Mouse (Mus musculus) mouse embryonic stem cell (cell line): ENCODE measurements around the gene Olfr1342.

Source experiments
- in situ Hi-C, 2 experiments: fragments of 300-500 bp; cut with MboI; formaldehyde crosslinking; loops; 1 replicate in 1 of 2; 3 replicates in 1 of 2; pipeline ENCODE4 v1.14.3; 2019 to 2020; ENCODE audit warnings: low sequenced_read_pairs in 2 of 2, low pct_unique_long_range_greater_than_20kb in 1 of 2, mixed read lengths in 1 of 2; ENCODE audit not compliant: unreplicated experiment in 1 of 2

The Olfr1342 gene

DNA sequence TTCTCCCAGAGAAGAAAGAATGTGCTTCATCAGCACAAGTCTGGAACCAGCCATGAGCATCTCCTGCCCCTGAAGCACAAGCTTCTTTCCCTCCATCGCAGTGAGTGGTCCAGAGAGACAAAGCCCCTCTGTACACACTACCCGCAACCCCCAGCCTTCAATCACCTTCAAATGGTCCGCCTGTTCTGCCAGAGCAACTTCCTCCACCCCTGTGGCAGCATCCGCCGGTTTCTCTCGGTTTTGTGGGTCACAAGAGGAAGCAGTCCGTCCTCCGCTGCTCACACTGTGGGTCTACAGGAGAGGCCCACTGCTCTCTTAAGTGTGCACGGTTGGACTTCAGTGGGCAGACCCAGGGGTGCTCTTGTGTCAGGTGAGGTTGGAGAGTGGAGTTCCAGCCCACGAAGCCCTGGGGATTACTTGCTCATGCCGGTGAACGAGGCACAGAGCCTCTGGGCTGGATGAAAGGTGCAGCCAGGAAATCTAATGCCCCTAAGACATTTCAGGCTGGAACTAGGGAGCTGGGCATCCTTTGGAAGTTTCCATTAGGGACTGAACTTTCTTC, at the start of gene Olfr1342:
Olfr1342 (minus strand) TSS at position 345 of the 562 bp plus-strand sequence.
- in situ Hi-C loops, result no loop called here

DNA sequence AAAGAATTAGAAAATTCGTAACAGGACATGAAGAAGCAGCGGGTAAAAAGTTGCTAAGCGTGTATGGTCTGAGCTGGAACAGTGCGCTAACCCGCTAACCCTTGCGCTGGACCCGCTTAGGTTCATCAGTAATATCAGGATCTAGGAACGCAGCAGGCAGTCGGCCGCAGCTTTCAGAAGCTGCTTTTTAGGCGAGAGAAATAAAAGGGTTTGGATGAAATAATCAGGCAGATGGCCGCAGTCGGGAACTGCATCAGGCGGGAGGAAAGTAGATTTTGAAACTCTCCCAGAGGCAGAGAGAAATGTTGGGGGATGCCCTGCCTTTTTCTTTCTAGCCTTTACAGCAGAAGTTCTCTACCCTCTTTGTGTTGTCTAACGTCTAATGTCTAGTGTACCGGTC, 49.3 kb upstream of the Olfr1342 start:
- in situ Hi-C loops, result loop anchor here in 1 of 2 experiments (25.0 kb wide), 1 partner anchor 420 kb away; the partner anchor contains the start of gene Zfp691

DNA sequence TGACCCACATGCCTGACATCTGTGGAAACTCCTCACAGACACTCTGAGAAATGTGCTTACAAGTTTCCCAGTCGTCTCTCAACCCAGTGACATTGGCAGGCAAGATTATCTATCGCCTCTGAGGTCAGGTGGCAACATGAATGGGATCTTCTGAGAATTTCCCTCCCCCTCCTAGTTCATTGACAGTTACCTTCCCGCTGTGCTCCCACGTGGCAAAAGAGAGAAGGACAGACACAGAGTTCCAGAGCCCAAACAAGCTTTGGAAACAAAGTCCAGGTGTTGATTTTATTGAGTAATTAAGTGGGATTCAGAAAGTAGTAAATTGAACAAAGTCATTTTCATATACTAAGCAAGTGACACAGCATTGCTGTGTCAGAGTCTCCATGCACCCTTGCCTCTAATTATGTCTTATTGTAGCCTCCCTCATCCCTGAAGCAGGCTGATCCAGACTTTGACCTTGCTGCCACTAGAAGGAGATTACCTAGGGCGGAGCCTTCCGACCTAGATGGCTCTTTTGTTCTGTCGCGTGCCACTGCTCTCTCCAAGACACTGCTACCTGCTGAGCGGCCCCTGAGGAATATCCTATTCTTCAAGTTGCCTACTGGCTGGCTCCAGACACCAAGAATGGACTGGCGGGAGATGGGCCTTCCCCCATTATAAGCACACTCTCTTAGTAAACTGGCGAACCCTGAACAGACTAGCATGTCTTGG, 48.6 kb upstream of the Olfr1342 start:
- in situ Hi-C loops, result loop anchor here in 1 of 2 experiments (25.0 kb wide), 1 partner anchor 421 kb away; the partner anchor contains the start of gene Zfp691

- in situ Hi-C loops, result loop anchor here in 1 of 2 experiments (25.0 kb wide), 1 partner anchor 423 kb away; the partner anchor contains the start of gene Zfp691
Observed at GRCm38 (mm10) chr4:118739574-118739973, 47.0 kb upstream of the Olfr1342 start.

DNA sequence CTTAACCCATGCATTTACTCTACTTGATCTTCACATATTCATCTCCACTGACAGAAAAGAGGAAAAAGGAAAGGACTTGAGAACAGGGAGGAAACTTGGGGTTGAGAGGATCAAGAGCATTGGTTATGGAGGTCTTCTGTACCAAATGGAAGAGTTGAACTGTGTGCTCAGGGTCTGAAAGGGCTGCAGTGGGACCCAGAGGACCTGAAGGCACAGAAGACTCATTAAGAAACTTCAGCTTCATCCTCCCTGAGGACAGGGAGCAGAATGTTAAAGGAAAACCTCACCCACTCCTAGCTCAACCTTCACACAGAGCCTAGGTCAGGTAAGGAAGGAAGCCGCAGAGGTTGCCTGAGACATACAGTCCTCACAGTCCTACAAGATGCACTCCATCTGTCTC, 39.3 kb upstream of the Olfr1342 start, which contains the start of gene Olfr1339:
Olfr1339 (plus strand) TSS at position 301 of the 400 bp plus-strand sequence.
- in situ Hi-C loops, result loop anchor here in 1 of 2 experiments (25.0 kb wide), 1 partner anchor 430 kb away; the partner anchor contains the start of gene Zfp691

- in situ Hi-C loops, result no loop called here
Observed at GRCm38 (mm10) chr4:118721742-118722483, 29.4 kb upstream of the Olfr1342 start.

DNA sequence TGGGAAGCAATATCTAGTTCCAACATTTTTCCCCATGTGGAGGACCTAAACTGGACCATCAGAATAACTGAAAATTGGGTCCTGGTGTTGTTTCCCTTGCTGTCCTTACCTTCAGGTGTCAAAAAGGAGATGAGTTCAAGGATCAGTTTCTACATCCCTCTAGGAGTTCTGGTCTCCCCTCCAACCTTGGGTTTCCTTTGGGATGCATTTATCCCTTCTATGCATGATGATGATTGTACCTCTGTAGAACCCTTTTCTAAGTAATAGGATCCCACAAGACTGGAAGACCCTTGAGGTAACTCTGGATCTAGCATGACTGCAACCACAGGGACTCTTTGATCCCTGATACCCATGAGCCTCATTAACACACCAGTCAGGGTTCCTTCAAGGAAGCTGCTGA, 27.3 kb upstream of the Olfr1342 start, which contains the start of gene Olfr1340:
Olfr1340 (plus strand) TSS at position 301 of the 400 bp plus-strand sequence.
- in situ Hi-C loops, result no loop called here

- in situ Hi-C loops, result no loop called here
Observed at GRCm38 (mm10) chr4:118711656-118712055, 19.1 kb upstream of the Olfr1342 start.

GRCm38 (mm10) chr4:118708086-118708485, 15.5 kb upstream of the Olfr1342 start:
- in situ Hi-C loops, result no loop called here

DNA sequence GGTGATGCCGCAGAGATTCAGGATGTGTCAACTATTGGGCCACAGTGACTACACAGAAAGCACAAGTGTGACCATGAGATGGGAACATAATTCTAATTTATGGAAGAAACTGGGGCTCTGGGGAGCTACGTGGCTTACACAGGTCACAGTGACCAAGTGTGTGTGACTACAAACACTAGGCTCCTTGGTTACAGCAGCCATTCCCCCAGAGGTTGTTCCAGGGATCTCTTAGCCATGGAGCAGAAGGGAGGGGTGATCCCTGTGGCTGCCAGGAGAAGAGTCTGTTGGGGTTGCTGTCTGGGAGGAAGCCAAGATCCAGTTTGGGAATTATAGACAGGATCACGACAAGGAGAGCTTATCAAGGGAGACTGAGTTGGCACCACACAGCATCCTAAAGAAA, 10.7 kb upstream of the Olfr1342 start, which contains the start of gene Olfr1341:
Olfr1341 (plus strand) TSS at position 301 of the 400 bp plus-strand sequence.
- in situ Hi-C loops, result no loop called here

DNA sequence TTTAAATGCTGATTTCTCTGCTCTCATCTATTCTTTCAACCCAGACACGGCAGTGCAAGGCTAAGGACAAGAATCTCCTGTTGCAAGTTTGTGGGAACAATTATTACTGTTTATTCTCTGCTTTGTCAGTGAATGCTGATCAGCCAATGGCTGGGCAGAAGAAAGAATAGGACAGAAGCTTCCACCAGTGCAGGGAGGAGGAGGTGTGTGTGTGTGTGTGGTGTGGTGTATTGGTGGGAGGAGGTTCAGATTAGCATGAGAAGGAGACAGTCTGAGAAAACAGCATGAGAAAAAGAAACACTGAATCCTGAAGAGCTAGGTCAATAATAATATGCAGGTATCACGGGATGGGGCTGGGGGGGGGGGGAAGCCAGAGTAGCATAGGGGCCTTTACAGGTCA, 1.3 kb upstream of the Olfr1342 start:
- in situ Hi-C loops, result no loop called here

DNA sequence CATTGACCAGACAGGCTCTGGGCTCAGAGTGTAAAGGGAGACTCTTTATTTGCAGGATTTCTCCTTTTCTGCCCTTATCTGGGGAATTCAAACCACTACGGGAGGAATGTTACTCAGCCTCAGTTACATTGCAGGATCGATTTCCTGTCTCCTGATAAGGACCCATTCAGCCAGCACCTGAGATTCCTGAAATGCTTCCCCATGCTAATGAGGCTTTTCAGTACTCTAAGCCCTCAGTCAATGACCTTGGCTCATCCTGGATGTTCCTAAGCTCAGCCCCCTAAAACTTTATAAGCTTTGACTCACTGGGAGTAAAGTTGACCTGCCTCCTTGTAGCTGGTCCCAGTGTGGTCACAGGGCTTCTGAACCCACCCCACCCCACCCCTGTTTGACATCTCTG, 5.5 kb downstream of the Olfr1342 start:
- in situ Hi-C loops, result no loop called here

DNA sequence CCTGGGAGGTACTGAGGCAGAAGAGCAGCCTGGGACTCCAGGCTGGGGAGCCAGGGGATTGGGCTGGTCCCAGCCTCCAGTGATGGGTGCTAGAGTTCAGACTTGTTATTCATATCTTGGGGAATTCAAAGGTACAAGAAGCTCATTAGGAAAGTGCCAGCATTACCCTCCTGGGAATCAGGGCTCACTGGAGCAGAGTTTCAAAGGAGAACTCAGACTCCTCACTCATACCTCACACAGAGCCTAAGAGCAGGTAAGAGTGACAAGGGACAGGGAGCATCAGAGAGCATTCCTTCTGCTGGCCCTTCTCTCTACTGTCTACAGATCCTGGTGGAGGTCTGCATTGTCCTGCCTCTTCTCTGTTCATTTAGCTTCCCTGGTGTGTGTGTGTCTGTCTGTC, 33.9 kb downstream of the Olfr1342 start, which contains the start of gene Olfr62:
Olfr62 (plus strand) TSS at position 301 of the 400 bp plus-strand sequence.
- in situ Hi-C loops, result no loop called here

- in situ Hi-C loops, result loop anchor here (10.0 to 25.0 kb wide), 3 partner anchors 340 to 517 kb away; partner anchors contain the start of gene Zfp691 (in 1 of the 2)
Observed at GRCm38 (mm10) chr4:118645234-118645633, 47.3 kb downstream of the Olfr1342 start.

DNA sequence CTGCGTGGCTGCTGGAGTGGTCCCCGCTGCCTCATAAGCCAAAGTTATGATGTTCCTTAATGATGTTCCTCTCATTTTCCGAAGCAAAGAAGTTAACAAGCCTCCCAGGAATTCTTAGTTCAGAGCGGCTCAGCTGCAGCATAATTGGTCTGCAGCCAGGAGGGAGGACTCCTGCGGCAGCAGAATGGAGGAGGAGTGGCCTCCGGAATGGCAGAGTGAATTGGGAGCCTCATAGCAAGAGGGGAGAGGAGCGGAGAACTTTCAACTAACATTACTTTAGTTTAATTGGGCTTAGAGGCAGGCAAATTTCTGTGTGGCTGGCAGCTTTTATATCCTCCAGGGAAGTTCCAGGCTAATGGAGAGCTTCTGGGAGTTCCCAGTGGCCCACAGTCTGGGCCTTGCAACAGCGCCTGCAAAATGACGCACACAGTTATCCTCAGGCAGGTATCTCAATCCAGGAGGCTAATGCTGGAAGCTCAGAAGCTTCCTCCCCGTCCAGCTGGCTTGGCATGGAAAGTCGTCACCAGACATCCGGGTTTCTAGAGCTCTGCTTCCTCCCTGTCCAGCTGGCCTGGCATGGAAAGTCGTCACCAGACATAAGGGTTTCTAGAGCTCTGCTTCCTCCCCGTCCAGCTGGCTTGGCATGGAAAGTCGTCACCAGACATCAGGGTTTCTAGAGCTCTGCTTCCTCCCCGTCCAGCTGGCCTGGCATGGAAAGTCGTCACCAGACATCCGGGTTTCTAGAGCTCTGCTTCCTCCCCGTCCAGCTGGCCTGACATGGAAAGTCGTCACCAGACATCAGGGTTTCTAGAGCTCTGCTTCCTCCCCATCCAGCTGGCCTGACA, 50.0 kb downstream of the Olfr1342 start:
- in situ Hi-C loops, result loop anchor here (10.0 to 25.0 kb wide), 3 partner anchors 342 to 520 kb away; partner anchors contain the start of gene Zfp691 (in 1 of the 2)
